Mouse (Mus musculus) megakaryocyte, embryonic 14.5 days (primary cell): ENCODE results near the gene Cyp46a1. TPM values are rescaled to one million over a fixed set of nuclear protein-coding genes. Genes with fewer than 3 reads are reported as not detected.
A peak's percentile ranks its signal among the peaks of the same experiment; 100 is the strongest.

Experiments
- H3K27me3 ChIP-seq: replicated peaks from 2 replicates; pipeline ENCODE3; 2012; ENCODE audit warnings: inconsistent platforms
- H3K36me3 ChIP-seq: replicated peaks from 2 replicates; pipeline ENCODE3; 2012; ENCODE audit warnings: low read length, inconsistent platforms, mixed read lengths
- H3K4me1 ChIP-seq: 2 replicates; pipeline ENCODE4 v1.6.1; 2012; ENCODE audit warnings: inconsistent platforms
- H3K4me3 ChIP-seq: replicated peaks from 2 replicates; pipeline ENCODE3; 2012; ENCODE audit warnings: moderate library complexity, mild to moderate bottlenecking, inconsistent platforms
- H3K9me3 ChIP-seq: 2 replicates; pipeline ENCODE4 v1.6.1; 2012; ENCODE audit warnings: inconsistent platforms
- FLI1 ChIP-seq: IDR thresholded peaks from 2 replicates; pipeline ENCODE4 v1.6.1; 2012; ENCODE audit warnings: low read length, inconsistent platforms, mixed read lengths
- GATA1 ChIP-seq: IDR thresholded peaks from 3 replicates; pipeline ENCODE4 v1.6.1; 2012; ENCODE audit warnings: mixed read lengths, low read length, inconsistent platforms, borderline replicate concordance
- polyA plus RNA-seq: library from polyadenylated mRNA; stranded (reverse); fragments of >175 nt; gene quantifications from 2 replicates; pipeline ENCODE4 v1.2.3, GENCODE M21; 2012; ENCODE audit warnings: low replicate concordance; ENCODE audit not compliant: insufficient read depth

Gene Cyp46a1
- polyA plus RNA-seq, 1 experiment = 0.34 TPM

DNA sequence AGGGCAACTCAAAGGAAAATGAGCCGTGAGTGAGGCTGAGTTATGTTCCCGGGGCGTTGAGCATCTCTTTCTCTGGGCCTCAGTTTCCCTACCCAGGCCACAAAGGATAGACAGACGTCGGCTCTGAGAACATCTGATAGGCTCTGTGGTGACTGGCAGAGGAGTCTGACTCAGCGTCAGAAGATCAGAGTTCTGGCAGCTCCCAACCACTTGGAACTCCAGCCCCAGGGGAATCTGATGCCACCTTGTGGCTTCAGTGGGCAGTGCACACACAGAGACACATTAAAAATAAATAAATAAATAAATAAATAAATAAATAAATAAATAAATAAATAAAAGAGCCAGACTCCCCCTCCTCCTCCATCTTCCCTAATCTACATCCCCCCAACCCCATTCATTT is 37.1 kb upstream of the Cyp46a1 start:
- H3K36me3 ChIP-seq = no peaks in the 10 kb centered on the region
- TF ChIP-seq FLI1 (no peak), GATA1 (no peak)
- H3K4me3 ChIP-seq = no peak overlapping the region
- peaks cover 31% of the 10 kb centered on the region for H3K9me3 ChIP-seq
- peaks cover 3% of the 10 kb centered on the region; the same call in 1 of the 2 replicates for H3K4me1 ChIP-seq
- H3K27me3 ChIP-seq = peaks cover 57% of the 10 kb centered on the region

DNA sequence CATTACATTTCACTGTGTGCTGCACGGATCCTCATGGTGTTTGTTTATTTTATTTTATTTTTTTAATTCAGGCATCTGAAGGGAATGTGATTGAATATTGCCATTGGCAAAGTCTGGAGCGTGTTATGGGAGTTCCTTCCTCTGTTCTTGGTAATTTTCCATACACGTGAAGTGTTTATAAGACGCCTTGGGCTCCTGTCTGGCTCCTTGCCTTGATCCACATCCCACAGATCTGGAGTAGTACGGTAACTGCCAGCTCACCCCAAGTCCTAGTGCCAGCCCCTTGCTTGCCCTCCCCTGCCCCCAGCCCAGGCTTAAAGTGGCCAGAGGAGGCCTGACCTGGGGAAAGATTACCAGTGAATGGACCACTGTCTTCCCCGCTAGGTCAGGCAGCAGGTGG is 33.2 kb upstream of the Cyp46a1 start:
- H3K36me3 ChIP-seq = no peaks in the 10 kb centered on the region
- TF ChIP-seq FLI1 = no peak
- no peak for TF ChIP-seq GATA1
- H3K4me1 ChIP-seq = peaks cover under 1% of the 10 kb centered on the region
- H3K9me3 ChIP-seq = peaks cover 32% of the 10 kb centered on the region
- no peak overlapping the region for H3K4me3 ChIP-seq
- H3K27me3 ChIP-seq = peaks cover 55% of the 10 kb centered on the region

DNA sequence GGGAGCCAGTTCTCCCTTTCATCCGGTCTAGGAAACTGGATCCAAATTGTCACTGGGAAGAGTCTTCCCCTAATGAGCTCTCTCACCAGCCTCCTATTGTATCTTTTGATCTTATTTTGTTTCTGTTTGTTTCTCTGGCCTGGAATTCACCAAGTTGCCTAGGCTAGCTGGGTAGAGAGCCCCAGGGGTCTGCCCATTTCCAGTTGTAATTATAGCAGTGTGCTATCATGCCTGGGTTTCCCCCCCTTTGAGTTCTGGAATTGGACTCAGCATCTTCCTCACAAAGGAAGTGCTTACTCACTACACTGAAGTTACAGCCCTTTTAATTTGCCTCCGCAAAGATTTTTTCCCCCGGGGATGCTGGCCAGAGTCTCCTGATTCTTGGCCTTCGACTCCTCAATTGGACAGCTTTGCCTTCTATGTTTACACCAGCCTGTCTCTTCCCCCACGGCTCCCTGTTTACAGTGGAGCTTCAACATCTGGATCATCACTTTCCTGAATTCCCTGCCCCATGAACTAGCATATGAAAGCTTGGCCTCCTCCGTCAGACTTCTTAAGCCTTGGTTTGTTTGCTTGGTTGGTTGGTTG is 30.3 kb upstream of the Cyp46a1 start:
- Histone ChIP-seq H3K4me1 (peaks cover 17% of the 10 kb centered on the region), H3K36me3 (no peaks in the 10 kb centered on the region), H3K9me3 (peaks cover 7% of the 10 kb centered on the region; the same call in 1 of the 2 replicates), H3K27me3 (peaks cover 67% of the 10 kb centered on the region), H3K4me3 (no peak overlapping the region)
- TF ChIP-seq FLI1 (no peak), GATA1 (no peak)

DNA sequence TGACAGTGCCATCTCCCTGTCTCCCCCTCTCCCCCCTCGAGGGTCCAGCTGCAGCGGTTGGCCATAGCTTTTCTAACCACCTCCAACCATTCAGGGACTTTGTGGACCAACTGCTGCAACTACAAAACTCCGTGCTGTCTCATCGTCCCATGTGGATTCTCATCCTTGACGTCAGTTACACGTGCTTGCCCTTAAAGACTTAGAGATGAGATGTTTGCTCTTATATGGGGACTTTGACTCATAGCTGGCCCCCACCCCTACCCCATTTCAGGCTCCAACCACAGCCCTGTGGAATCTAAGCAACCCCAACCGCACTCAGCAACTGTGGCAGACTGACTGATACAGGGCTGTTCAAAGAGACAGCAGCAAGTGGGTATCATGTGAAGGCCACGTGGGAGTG is 29.0 kb upstream of the Cyp46a1 start:
- TF ChIP-seq FLI1 = no peak
- H3K36me3 ChIP-seq = no peaks in the 10 kb centered on the region
- peaks cover 69% of the 10 kb centered on the region for H3K27me3 ChIP-seq
- peaks cover 30% of the 10 kb centered on the region for H3K4me1 ChIP-seq
- peaks cover 5% of the 10 kb centered on the region; the same call in 1 of the 2 replicates for H3K9me3 ChIP-seq
- H3K4me3 ChIP-seq = no peak overlapping the region

DNA sequence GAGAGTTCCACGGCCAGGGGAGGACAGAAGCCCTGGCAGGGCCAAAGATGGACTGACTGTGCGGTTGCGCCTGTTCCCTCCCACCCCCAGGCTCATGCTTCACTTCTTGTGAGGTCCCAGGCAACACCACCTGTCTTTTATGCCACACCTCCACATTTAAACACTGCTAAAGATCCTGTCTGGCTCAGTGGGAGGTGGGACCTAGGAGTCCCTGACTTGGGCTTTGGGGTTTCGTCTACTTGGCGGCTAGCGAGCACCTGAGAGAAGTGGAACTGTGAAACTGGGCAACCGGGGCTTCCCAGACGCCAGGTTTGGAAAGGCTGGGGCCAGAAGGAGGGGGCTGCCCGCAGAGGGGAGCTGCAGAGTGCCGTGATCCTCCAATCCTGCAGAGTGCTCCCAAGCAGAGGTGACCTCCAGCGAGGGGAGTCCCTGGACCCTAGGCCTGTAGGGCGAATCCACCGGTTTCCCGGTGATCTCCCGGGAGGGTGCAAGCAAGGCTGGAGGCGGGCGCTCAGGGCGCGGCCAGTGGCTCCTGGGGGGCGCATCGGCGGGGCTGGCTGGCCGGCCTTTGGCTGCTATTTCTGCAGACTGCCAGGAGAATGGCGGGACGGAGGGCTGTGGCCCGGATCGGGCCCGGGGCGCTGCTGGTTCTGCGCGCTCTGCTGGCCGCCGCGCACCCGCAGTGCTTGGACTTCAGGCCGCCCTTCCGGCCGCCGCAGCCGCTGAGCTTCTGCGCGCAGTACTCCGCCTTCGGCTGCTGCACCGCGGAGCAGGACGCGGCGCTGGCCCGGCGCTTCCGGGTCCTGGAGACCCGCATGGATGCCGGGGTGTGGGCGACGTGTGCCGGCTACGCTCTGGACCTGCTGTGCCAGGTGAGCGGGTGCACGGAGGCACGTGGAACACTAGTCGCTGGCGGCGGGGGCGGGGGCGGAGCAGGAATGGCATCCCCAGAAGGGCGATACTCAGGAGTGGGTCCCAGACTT is 28.1 kb upstream of the Cyp46a1 start, which contains the start of gene Hhipl1:
Gene Hhipl1 (plus strand): TSS at position 459 of the 983 bp plus-strand sequence.
- H3K36me3 ChIP-seq = no peaks in the 10 kb centered on the region
- H3K4me3 ChIP-seq = peak within 1 kb of the TSS; percentile 84
- TF ChIP-seq FLI1 (no peak), GATA1 (no peak)
- peaks cover 74% of the 10 kb centered on the region for H3K27me3 ChIP-seq
- peaks cover 5% of the 10 kb centered on the region; the same call in 1 of the 2 replicates for H3K9me3 ChIP-seq
- H3K4me1 ChIP-seq = peaks cover 38% of the 10 kb centered on the region

DNA sequence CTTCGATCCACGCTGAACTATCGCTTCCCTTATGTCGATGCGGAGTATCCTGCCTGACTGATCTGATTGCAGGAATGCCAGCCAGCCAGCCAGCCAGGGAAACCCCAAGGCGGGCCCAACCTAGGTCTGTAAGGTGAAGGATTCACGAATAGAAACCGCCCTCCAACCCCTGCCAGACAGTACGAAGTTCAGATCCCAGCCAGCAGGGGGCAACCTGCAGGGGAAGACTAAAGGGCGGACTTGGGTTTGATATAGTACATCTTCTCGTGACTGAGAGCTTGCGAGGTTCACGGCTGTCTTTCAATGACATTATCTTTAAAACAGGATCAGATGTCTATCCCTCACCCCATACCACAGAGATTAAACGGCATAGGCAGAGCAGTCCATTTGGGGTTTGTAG is 26.6 kb upstream of the Cyp46a1 start:
- H3K9me3 ChIP-seq = peaks cover 5% of the 10 kb centered on the region; the same call in 1 of the 2 replicates
- H3K4me3 ChIP-seq = no peak overlapping the region
- H3K4me1 ChIP-seq = peaks cover 38% of the 10 kb centered on the region
- no peaks in the 10 kb centered on the region for H3K36me3 ChIP-seq
- no peak for TF ChIP-seq FLI1
- TF ChIP-seq GATA1 = no peak
- peaks cover 81% of the 10 kb centered on the region for H3K27me3 ChIP-seq

DNA sequence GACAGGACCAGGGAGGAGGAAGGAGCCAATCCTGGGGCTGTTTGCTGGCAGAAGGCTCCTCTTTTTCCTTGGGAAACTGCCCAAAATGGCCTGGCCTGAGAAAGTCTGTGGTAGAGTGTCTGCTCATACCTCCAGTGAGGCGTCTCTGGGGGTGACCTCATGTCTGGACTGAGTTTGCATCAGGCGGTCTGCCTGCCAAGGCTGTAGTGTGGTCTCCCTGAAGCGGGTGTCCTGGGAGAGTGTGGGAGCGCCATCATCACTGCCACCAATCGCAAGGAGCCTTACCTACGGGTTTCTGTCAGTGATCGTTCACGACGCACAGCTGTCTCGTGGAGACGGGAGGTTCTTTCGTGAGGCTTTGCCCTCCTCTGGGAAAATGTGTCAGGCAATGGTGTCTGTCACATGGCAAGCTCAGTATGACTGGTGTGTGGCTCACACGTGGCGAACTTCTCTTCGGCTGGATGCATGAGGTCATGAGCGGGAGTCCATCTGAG is 25.8 kb upstream of the Cyp46a1 start:
- Histone ChIP-seq H3K27me3 (peaks cover 83% of the 10 kb centered on the region), H3K4me1 (peaks cover 38% of the 10 kb centered on the region), H3K36me3 (no peaks in the 10 kb centered on the region), H3K4me3 (no peak overlapping the region), H3K9me3 (peaks cover 2% of the 10 kb centered on the region)
- TF ChIP-seq FLI1 (no peak), GATA1 (no peak)

DNA sequence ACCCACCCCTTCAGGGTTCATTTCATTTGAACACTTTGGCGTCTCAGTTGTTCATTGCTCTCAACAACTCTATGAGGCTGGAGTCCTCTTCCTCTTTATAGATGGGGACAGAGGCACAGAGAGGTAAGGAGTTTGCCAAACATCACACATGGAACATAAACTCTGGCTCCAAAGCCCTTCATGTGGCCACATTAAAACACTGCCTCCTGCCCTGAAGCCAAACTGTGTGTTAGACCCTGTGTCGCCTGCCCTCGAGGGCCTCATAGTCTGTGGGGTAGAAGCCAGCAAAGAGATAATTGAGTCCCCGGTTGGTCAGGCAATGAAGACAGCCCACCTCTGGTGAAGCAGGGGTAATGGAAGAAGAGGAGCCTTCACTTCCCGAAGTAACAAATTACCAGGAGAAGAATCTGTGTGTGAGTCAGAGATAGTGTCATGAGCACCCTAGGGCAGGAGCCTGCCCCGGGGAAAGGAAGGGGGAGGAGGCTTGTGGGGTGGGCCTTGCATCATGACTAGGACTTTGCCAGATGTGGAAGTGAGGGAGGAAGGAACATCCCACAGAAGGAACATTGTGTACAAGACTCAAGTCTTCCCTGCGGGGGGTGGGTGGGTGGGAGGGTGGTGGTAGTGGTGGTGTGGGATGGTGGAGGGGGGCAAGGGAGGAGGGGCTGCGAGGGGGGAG is 24.9 kb upstream of the Cyp46a1 start:
- Histone ChIP-seq H3K4me1 (peaks cover 38% of the 10 kb centered on the region), H3K36me3 (no peaks in the 10 kb centered on the region), H3K4me3 (peak overlapping the region; percentile 31), H3K27me3 (peaks cover 84% of the 10 kb centered on the region), H3K9me3 (peaks cover 8% of the 10 kb centered on the region)
- no peak for TF ChIP-seq GATA1
- no peak for TF ChIP-seq FLI1

DNA sequence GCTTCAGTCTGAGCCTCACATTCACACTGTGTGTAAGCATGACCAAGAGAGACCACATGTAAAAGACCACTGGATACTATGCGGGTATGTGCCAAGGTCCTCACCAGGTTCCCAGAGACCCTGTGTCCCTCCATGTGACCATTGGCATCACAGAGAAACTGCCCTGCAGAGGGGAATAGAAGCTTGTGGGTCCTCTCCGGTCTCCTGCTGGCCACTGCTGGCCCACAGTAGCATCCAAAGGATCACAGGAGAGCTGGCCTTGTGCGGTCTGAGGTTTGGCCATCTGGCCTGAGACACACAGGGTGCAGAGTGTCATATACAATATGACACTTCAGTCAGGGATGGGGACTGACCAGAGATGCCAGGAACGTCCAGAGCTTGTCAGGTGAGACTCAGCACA is 24.1 kb upstream of the Cyp46a1 start:
- peaks cover 38% of the 10 kb centered on the region for H3K4me1 ChIP-seq

More for the DNA sequence above, 24.1 kb upstream of the Cyp46a1 start:
- Histone ChIP-seq H3K36me3 (no peaks in the 10 kb centered on the region), H3K9me3 (peaks cover 8% of the 10 kb centered on the region), H3K27me3 (peaks cover 80% of the 10 kb centered on the region), H3K4me3 (no peak overlapping the region)
- TF ChIP-seq GATA1 (no peak), FLI1 (no peak)
